Mouse (Mus musculus): ENCODE data around the gene Ccng2. TPM values are rescaled to one million over a fixed set of nuclear protein-coding genes. Genes with fewer than 3 reads are reported as not detected.

Gene Ccng2
- polyA plus RNA-seq (2015; fragmentation: Nextera tagmentation; extraction: Ambion mirVana), result 120 and 123 TPM in 2 replicates

DNA sequence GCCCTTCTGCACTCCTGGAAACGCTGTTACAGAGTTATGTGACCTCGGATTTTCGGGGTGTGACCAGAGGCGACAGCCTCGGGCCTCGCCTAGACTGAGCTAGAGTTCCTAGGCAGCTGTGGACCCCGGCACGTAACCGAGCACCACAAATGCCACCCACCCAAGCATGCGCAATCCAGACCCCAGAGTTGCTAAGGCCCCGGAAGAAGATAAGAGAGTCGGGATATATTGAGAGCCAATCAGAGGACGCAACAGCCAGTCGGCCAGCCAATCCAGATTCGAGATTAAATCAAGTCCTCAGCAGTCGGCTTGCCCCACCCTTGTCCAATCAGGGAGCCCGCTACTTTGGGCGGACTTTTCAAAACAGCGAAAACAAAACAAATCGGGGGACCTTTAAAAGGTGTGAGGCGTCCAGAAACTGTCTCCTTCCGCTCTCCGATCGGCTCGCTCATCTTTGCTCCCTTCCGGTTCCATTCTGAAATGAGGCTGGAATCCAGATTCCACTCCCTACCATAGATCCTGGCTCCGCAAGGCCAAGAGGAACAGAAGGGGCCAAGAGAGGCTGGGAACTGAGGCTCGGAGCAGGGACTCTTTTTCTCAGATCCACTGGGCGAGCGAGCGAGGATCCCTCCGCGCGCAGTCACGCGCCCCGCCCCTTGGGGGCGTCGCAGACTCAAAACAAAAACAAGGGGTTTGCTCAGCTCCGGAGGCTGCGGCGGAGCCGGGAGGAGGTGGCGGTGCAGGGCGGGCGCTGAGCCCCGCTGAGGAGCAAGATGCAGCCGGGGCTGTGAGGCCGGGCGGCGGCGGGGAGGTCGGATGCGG, at the start of gene Ccng2:
Gene Ccng2, plus strand, starts transcription at position 375 of the 822 bp plus-strand sequence.
- DNase-seq (ENCODE audit: low spot score), result peak; percentile 99

DNA sequence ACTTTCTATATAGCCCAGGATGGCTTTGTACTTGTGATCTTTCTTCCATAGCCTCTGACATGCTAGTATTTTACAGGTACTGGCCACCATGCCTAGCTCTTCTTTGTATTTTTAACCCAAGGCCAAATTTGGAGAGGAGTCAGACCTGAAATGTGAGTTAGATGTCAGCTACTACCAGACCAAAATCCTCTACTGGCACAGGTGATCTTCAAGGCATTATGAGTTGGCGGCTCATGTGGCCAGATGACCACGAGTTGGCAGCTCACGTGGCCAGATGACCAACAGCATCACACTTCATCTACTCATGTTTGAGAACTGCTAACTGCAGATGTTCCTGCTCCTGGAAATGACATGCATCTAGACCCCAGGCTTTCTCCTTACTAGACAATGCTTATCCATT, 48.7 kb upstream of the Ccng2 start:
- no peak for DNase-seq (ENCODE audit: low spot score)

DNA sequence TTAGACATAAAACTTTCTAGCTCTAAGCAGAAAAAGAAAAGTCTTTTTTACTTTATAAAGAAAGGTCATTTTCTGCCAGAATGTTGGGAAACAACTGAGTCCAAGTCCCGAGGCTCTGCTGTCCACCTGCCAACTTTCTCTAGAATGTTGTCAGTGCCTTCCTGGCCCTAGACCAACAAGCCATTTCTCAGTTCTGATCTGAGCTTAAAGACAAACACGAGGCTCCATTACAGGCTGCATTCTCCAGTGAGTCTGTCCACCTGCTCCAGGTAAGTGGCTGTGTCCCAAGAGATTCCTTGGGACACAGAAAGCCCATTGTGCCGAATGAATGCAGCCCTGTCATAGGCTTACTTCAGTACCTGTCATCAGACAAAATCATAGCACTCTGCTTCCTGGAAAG, 45.4 kb upstream of the Ccng2 start:
- DNase-seq (ENCODE audit: low spot score), result no peak

DNA sequence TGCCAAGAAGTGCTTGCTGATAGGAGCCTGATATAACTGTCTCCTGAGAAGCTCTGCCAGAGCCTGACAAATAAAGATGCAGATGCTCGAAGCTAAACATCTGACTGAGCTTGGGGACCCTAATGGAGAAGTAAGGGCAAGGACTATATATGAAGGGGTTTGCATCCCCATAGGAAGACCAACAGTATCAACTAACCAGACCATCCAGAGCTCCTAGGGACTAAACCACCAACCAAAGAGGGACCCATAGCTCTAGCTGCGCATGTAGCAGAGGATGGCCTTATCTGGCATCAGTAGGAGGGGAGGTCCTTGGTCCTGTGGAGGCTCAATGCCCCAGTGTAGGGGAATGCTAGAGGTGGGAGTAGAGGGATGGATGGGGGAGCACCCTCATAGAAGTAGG, 42.5 kb upstream of the Ccng2 start:
- DNase-seq (ENCODE audit: low spot score), result no peak

DNA sequence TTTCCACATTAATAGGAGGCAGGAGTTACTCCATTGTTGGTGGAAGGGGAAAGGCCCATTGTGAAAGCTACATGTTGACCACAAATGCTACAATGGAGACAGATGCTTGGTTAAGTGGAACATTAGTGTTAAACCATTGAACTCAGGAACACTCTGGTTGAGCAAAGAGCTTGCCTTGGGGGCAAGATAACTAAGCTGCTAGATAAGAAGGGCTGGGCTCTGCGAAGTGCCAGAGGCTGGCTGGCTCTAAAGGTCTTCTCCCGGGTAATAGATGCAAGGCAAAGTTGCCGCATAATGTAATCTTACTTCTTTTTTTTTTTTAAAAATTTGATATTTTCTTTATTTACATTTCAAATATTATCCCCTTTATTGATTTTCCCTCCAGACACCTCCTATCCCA, 39.9 kb upstream of the Ccng2 start:
- DNase-seq (ENCODE audit: low spot score), result no peak

DNA sequence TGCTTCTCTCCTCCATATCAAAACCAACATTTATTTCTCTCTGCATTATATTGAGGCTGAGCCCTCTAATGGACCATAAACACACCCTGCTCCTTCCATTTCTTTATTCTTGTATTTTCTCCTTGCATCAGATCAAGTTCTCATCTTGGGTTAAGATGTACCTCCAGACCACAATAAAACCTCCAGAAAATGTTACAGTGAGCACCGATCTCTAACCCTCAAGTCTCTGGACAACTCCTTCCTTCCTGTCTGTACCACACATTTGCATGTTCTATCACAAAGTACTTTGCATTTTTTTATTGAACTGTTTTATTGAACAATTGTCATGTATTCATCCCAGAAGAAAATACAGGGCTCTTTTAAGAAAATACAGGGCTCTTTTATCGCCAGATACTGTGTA, 37.5 kb upstream of the Ccng2 start:
- no peak for DNase-seq (ENCODE audit: low spot score)

DNA sequence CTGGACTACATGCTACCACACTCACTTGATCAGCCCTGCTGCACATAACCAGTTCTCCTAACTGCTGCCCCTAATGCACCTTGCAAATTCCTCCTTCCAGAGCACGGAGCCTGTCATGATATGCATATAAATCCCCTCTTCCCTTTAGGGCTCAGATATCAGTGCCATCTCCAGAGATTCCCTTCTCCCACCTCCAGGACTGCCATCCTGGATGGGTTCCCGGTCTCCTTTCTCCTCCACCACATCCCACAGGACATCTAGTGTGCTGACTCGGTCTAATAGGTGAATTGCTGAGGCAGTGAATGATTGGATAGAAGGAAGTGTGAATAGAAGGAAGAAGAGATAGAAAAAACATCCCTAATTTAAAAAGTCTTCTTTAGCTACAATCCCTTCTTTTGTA, 35.3 kb upstream of the Ccng2 start:
- no peak for DNase-seq (ENCODE audit: low spot score)

DNA sequence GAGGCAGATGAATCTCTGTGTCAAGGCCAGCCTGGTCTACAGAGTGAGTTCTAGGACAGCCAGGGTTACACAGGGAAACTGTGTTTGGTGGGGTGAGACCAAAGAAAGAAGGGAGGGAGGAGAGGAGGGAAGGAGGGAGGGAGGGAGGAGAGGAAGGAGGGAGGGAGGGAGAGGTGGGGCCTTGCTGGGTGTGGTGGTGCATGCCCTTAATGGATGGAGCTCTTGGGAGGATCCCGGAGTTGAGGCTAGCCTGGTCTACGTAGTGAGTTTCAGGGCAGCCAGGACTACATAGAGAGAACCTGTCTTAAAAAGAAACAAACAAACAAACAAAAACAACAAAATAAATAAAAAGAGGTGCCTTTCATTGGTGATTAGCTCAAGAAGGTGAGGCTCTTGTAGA, 34.2 kb upstream of the Ccng2 start:
- DNase-seq (ENCODE audit: low spot score), result no peak

DNA sequence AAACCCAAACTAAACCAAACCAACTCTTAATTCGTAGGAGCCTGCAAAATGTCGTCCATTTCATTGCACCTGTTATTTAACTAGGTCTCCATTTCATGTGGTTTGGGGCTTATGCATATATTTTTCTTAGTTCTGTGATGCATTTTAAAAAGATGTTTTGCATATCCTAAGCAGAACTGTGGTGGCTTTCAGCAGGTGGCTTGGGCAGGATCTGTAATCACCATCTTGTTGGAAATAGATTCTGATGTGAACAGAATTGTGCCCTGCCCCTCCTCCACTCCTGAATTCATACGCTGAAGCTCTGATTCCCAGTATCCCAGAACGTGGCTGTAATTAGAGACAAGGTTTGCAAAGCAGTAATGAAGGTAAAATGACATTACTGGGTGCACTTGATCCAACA, 32.9 kb upstream of the Ccng2 start:
- peak; percentile 70 for DNase-seq (ENCODE audit: low spot score)

DNA sequence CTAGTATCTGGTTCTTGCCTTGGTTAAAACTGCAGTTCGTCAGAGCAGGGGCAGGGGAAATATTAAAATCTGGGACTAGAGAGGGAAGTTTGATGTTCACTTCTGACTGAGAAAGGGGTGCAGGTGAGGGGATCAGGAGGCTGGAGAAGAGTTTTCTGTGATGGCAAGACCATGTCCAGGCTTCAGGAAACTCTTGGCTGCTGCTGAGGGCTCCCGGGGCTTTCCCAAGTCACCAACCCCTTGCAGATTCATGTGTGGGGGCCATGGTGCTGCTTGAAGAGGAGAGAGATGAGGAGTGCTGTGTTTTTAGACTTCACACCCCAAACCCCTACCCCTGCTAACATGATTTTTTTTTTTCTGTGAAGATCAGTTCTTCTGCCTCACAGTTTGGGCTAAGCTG, 32.5 kb upstream of the Ccng2 start:
- no peak for DNase-seq (ENCODE audit: low spot score)

DNA sequence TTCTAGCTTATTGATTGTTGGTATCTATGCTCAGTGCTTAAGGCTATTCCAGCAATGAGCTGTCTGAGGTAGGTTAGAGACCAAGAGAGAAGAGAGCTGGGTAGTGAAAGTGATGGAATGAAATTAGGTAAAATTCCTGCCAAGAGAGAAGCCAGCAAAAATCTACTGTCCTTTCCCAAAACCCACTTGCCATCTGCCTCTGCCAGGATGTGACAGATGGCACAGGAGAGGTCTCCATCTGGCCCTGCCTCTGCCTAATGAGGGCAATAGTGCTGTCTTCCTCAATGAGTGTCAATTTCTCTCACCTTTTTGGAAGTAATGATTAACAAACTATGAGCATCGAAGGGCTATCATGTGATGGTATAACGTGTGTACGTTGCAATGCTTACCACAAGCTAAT, 31.2 kb upstream of the Ccng2 start:
- DNase-seq (ENCODE audit: low spot score), result no peak

DNA sequence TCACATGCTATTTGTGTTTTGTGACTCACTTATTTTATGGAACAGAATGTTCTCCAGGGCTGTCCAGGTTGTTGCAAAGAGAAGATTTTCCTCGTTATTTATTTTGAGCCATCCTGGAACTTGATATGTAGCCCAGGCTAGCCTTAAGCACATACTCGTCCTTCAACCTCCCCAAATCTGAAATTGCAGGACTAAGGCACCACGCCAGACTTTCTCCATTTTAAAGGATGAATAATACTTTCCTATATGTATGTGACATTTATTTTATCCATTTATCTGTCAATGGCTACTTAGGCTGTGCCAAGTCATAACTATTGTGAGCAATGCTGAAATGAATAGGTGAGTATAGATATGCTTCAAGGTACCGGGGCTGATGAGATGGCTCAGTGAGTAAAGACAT, 30.5 kb upstream of the Ccng2 start:
- DNase-seq (ENCODE audit: low spot score), result no peak

DNA sequence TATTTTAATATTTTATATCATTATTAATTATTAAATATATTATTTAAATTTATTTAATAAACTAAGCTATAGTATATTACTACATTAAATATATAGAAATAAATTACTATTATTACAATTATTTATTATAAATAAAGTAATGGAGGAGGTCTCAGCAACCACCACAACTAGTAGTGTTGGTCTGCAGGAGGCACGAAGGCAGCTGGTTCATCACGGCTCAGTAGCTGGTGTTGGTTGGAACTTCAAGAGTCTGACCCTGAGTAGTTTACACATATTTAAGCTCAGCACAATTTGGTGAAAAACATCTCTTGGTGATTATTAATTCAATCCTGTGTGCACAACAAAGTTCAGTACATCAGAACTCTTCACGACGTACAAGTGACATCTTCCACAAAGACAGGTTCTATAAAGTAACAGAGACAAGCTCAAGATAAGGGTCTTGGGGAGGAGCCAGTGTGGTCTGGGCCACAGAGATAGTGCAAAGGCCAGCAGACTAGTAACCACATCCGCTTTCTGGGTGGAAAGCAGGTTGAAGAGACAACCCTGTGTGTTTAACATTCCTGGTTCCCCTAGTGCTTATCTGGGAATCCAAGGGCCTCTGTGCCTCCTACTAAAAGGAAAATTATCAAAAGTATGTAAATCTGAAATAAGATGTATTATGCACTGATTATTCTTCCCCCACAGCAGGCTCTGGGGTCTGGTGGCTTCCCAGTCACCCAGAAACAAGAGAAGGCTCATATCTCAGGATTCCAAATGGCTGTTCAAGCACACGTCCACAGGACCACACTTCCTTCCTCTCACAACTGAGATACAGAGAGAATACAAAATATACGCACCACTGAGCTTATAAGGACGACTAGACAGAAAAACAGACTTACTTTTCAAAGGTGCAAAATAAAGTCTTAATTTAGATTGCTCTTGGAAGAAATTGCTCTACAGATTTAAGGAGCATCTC, 27.2 kb upstream of the Ccng2 start:
- peak; percentile 16 for DNase-seq (ENCODE audit: low spot score)

DNA sequence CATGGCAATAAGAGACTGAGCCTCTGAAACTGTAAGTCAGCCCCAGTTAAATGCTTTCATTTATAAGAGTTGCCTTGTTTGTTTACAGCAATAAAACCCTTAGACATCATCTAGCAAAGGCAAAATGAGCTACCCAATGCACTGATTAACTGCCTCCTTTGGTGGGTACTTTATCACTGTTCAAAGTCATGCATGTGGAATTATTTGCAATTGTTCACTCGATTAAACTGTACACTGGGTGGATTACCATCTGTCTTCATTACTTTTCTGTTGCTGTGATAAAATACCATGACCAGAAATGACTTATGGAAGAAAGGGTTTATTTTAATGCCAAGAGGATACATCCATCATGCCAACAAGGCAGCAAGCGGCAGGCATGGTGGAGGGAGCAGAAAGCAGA, 21.8 kb upstream of the Ccng2 start:
- no peak for DNase-seq (ENCODE audit: low spot score)

DNA sequence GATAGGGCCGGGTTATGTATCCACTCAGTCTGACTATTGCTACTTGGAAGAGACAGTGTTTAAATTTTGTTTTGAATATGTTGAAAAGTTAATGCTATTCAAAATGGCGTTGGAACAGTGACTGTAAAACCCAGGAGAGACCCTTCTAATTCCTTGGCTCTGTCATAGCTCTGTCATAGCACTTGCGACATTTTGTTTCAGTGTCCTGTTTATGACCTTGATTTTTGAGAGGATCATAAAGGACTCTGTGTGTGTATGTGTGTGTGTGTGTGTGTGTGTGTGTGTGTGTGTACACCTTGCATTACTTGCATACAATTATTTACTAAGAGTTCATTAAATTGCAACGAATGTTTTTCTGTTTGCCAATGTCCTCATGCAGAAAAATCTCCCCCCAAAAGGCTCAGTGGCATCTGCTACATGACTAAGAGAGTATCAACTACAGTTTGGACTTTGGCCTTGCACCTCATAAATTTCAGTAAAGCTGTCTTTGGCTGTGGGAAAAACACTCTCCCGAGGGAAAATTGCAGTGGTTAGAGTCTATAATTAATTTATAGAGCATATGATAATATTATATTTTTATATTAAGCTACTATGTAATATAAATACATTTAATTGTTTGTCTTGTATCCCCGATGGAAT, 17.0 kb upstream of the Ccng2 start:
- no peak for DNase-seq (ENCODE audit: low spot score)

DNA sequence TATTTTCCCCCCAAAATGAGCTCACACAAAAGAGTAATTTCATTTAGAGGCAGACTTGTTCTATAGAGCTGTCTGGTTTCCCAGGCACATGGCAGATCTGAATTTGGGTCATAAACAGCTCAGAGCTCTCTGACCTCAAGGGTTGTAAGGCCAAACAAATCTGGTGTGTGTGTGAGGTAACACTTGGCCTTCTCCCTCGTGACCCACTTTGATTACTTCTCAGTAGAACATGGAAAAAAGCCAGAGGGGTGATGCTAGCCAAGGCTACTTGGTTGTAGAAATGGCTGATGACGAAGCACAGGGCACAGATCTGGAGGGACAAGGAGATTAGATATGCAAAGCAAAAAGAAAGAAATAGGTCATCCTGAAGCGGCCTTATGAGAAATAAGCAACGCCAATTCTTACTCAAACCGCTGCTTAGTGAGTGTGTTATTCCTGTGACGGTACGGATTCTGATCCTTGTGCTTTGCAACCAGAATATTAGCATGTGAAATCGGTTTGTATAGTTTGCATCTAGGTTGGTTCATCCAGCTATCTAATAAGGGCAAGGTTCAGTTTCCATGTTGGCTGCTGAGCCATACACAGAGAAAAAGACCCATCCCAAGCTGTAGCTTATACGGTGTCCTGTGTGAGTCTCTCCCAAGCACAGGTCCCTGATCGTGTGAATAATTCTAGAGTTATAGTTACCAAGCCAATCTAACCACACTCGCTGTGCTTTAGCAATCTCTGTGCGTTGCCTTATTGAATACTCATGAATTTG, 15.9 kb upstream of the Ccng2 start:
- no peak for DNase-seq (ENCODE audit: low spot score)

DNA sequence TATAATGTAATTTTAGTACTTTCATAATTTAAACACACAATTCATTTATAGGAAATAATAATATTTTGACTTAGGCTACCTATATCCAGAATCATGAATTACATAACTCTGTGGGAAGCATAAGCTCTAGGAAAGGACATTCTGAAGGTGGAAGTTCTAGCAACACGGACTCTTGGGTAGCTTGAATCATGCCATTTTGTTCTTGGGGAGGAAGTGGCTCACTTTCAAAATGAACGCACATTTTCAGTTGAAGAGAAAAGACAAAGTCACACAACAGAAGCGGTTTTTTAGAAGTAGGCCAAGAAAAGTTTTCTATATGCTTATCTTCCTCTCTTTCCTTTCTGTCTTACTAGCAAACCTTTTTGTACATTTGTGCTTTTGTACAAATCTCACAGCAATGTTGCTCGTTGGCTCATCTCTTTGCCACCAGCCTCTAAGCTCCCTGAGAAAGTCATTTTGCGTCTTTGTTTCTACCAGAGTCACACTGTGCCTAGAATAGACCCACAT, 11.2 kb upstream of the Ccng2 start:
- peak; percentile 43 for DNase-seq (ENCODE audit: low spot score)

DNA sequence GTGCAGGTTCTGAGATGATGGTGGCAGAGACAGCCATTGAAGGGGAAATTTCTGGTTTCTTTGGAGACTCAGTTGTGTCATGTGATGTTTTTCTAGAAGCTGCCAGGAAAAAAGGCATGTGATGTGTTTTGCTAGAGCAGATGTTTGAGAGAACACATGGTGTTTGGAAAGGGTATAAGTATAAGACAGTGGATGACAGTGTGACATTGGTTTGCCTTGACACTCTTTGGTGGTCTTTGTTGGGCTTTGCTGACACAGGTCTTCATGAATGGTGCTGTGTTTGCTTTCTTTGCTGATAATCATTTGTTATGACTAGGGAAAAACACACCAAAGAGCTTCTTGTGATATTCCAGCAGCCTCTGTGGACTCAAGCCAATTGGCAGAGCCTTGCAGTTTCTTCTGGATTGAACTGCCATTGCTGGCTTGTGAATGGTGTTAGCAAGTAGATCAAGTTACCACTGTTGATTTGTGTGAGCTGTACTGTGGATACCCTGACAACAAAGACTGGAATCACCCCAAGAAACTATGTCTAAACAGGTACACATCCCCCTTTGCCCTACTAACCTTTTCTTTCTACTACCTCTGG, 10.1 kb upstream of the Ccng2 start:
- no peak for DNase-seq (ENCODE audit: low spot score)

DNA sequence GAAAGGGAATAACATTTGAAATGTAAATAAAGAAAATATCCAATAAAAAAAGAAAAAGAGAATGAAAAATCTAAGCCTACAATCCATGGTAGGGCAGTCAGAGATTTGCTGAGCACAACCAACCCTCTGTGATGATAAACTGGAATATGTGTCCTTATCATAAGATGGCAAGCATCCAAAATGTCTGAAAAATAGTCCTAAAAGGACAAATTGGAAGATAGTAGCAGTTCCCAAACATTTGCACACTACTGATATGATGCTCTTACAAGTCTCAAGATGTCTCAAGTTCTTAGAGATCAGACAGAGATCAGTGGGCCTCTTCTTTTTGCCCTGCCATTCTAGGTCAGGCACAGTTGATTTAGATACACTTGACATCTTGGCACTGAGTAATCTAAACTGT, 7.7 kb upstream of the Ccng2 start:
- DNase-seq (ENCODE audit: low spot score), result no peak

DNA sequence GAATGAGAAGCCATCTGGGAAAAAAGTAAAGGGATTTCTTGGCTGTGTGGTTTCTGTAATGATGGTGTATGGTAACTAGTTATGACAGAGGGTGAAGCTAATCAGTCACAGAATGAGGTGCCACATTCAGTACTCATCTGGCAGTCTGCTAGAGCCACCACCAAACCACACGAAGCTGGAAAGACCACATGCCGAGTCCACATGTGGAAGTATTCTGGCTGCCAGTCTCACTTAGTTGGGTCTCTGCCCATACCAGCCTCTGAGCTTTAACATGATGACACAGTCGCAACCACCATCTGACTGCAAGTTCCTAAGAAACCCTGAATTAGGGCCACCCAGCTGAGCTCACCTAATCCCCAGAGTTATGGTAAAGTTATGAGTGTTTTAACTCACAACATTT, 6.1 kb upstream of the Ccng2 start:
- no peak for DNase-seq (ENCODE audit: low spot score)

DNA sequence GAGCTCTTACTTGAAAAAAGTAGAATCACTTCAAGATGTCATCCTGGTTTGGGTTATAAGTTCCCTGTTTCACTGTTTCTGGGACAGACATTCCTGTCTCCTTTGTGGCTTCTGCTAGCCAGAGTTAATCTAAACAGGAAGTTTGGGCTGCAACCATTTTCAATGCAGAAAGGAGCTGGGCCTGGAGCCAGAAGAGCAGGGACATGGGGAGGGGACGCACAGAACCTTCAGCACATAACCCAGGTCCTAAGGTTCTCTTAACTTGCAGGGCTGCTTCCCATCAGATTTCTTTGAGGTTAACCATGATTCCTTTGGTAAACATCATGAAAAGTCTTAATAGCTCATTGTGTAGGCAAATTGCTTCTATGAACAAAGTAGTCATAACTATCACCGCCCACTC, 4.3 kb upstream of the Ccng2 start:
- no peak for DNase-seq (ENCODE audit: low spot score)

Data from thymus, postnatal 0 days (tissue).